Mouse (Mus musculus) cortical plate, adult 2 months (tissue): Measurements from ENCODE around the gene Rbm28.

ENCODE experiments used
- CTCF ChIP-seq: fragments of 200-500 bp; IDR thresholded peaks from 2 replicates; pipeline ENCODE4 v1.5.1; 2011; ENCODE audit warnings: mild to moderate bottlenecking, control low read depth, low read length; ENCODE audit not compliant: insufficient read depth; ENCODE audit errors: extremely low read depth
- POLR2A ChIP-seq: fragments of 200-500 bp; IDR thresholded peaks from 2 replicates; pipeline ENCODE4 v1.6.1; 2011; ENCODE audit warnings: mild to moderate bottlenecking, low read length, control low read depth; ENCODE audit not compliant: insufficient read depth; ENCODE audit errors: extremely low read depth

DNA sequence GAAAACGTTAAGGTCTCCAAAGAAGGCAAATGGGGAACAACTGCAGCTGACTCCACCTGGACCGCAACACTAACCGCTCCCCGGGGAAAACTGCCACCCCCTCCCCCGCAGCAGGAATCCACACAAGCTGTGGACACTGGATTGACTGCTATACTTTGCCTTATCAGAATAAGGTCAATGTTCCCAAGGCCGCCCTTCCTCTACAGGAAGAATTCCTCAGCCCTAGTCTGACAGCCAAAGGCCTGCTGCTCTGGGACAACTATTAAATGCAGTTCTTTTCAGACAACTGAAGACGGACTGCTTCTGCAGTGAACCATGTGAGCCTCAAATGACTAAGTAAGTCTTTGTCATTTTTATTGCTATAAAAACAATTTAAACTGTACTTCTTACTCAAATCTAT is 18.2 kb downstream of the Rbm28 start:
- TF ChIP-seq CTCF = no peak
- no peak for TF ChIP-seq POLR2A
